20 mouse cellular contexts compared by ENCODE assay signal in the genomic region with DNA sequence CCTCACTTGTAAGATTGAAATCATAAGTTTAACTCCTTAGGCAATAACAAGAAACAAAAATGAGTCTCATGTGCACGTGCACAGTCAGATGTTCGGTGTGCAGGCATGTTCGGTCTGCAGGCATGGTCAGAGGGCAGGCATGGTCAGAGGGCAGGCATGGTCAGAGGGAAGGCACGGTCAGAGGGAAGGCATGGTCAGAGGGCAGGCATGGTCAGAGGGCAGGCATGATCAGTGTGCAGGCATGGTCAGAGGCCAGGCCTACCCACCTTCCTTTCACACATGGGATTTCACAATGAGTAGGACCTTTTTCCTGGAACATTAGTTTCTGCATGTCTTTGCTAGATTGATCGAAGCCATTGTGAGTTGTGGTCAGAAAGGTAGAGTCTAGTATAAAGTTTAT.
"Had no signal": no experiment of that assay in that cellular context is flagged by ENCODE, and none has a peak within 500 bp of the region (broad histone marks: within the 10 kb centered on the region; RNA-seq: fewer than 3 reads in every experiment).

No protein-coding gene starts in this region.

- H3K27me3 ChIP-seq: liver, embryonic 15.5 days; midbrain, embryonic 12.5 days; neural tube, embryonic 13.5 days; neural tube, embryonic 15.5 days had no signal

- H3K4me3 ChIP-seq: liver, embryonic 15.5 days; midbrain, embryonic 10.5 days; midbrain, embryonic 12.5 days; myocyte; neural tube, embryonic 13.5 days; neural tube, embryonic 15.5 days had no signal

- ATAC-seq: midbrain, embryonic 16.5 days had no signal

- H3K4me1 ChIP-seq: midbrain, embryonic 12.5 days; neural tube, embryonic 13.5 days; neural tube, embryonic 15.5 days had no signal

- H3K4me2 ChIP-seq: liver, embryonic 15.5 days; lung, embryonic 14.5 days; midbrain, embryonic 12.5 days; neural tube, embryonic 13.5 days; neural tube, embryonic 15.5 days had no signal

- DNase-seq: lung, adult 18-20 months; lung, embryonic 14.5 days; lung, postnatal 10 days; lung, postnatal 4 days; midbrain, embryonic 14.5 days; retina, postnatal 1 day; right cerebral cortex, adult 18-20 months; right cerebral cortex, postnatal 25 days; right cerebral cortex, postnatal 4 days; spleen, adult 18-20 months; thymus, adult 18-20 months; thymus, postnatal 14 days; thymus, postnatal 36 days had no signal

- H3K9ac ChIP-seq: liver, embryonic 15.5 days; lung, embryonic 14.5 days; midbrain, embryonic 12.5 days; neural tube, embryonic 13.5 days; neural tube, embryonic 15.5 days had no signal

- H3K9me3 ChIP-seq: liver, embryonic 15.5 days had no signal

- H3K27ac ChIP-seq: liver, embryonic 15.5 days; midbrain, embryonic 10.5 days; midbrain, embryonic 12.5 days; neural tube, embryonic 13.5 days; neural tube, embryonic 15.5 days had no signal
